Mouse (Mus musculus): Measurements from ENCODE around the gene Nfix. TPM values are rescaled to one million over a fixed set of nuclear protein-coding genes. Genes with fewer than 3 reads are reported as not detected.
A peak's percentile ranks its signal among the peaks of the same experiment; 100 is the strongest.

The Nfix gene
- total RNA-seq, 2 experiments from 2014 or later, result 447 to 529 TPM

- DNase-seq, result no peak
Measured at GRCm38 (mm10) chr8:84716790-84717189, 83.4 kb downstream of the Nfix start.

GRCm38 (mm10) chr8:84715893-84716468, 84.2 kb downstream of the Nfix start:
- no peak for DNase-seq

- no peak for DNase-seq
Measured at GRCm38 (mm10) chr8:84714161-84714560, 86.0 kb downstream of the Nfix start.

- no peak for DNase-seq
Measured at GRCm38 (mm10) chr8:84713381-84713780, 86.8 kb downstream of the Nfix start.

GRCm38 (mm10) chr8:84712759-84713120, 87.4 kb downstream of the Nfix start:
- DNase-seq, result peak; percentile 67

GRCm38 (mm10) chr8:84711933-84712758, 88.0 kb downstream of the Nfix start:
- DNase-seq, result peak; percentile 72

- no peak for DNase-seq
Measured at GRCm38 (mm10) chr8:84711312-84711711, 88.8 kb downstream of the Nfix start.

GRCm38 (mm10) chr8:84709931-84710330, 90.2 kb downstream of the Nfix start:
- DNase-seq, result no peak

GRCm38 (mm10) chr8:84708774-84709475, 91.2 kb downstream of the Nfix start:
- peak; percentile 81 for DNase-seq

- no peak for DNase-seq
Measured at GRCm38 (mm10) chr8:84708071-84708541, 92.0 kb downstream of the Nfix start.

GRCm38 (mm10) chr8:84707267-84707883, 92.8 kb downstream of the Nfix start:
- DNase-seq, result peak; percentile 61

GRCm38 (mm10) chr8:84706610-84707266, 93.4 kb downstream of the Nfix start:
- DNase-seq, result peak; percentile 70

- DNase-seq, result no peak
Measured at GRCm38 (mm10) chr8:84705960-84706359, 94.2 kb downstream of the Nfix start.

GRCm38 (mm10) chr8:84704867-84705831, 95.0 kb downstream of the Nfix start:
- DNase-seq, result peak; percentile 52

- peak; percentile 74 for DNase-seq
Measured at GRCm38 (mm10) chr8:84704356-84704755, 95.8 kb downstream of the Nfix start.

GRCm38 (mm10) chr8:84703466-84704249, 96.5 kb downstream of the Nfix start:
- peak; percentile 14 for DNase-seq

- no peak for DNase-seq
Measured at GRCm38 (mm10) chr8:84702963-84703465, 97.1 kb downstream of the Nfix start.

- DNase-seq, result no peak
Measured at GRCm38 (mm10) chr8:84702561-84702960, 97.6 kb downstream of the Nfix start.
